Mouse (Mus musculus) G1E (cell line): ENCODE results near the gene Nup98.

Experiments used
- CTCF ChIP-seq: IDR thresholded peaks from 2 replicates; pipeline ENCODE4 v1.5.1; 2012; ENCODE audit warnings: low read depth, low read length, inconsistent platforms, mixed read lengths
- GATA1 ChIP-seq: IDR thresholded peaks from 2 replicates; pipeline ENCODE4 v1.6.1; 2012; ENCODE audit warnings: borderline replicate concordance, low read length, inconsistent platforms, mixed read lengths
- POLR2AphosphoS5 ChIP-seq: IDR thresholded peaks from 2 replicates; pipeline ENCODE4 v1.6.1; 2012; ENCODE audit warnings: low read depth, low read length, inconsistent platforms; ENCODE audit not compliant: insufficient replicate concordance
- TAL1 ChIP-seq: conservative IDR thresholded peaks from 2 replicates; pipeline ENCODE4 v1.6.1; 2012; ENCODE audit warnings: low read depth, low read length, inconsistent platforms, mixed read lengths

GRCm38 (mm10) chr7:102104126-102104525, 105.8 kb downstream of the Nup98 start:
- TF ChIP-seq CTCF (no peak), GATA1 (no peak), TAL1 (no peak), POLR2AphosphoS5 (no peak)
